Mouse (Mus musculus): ENCODE data around the gene Spg7. TPM values are rescaled to one million over a fixed set of nuclear protein-coding genes. Genes with fewer than 3 reads are reported as not detected.

Spg7 gene
- total RNA-seq (2012; rRNA removed) (28.9 and 32.0 TPM in 2 replicates), polyA plus RNA-seq (2012; ENCODE audit: insufficient read depth in 1 of 2, insufficient read length in 2 of 2, low read depth in 1 of 2, low replicate concordance in 2 of 2, missing spikeins in 1 of 2) (10 to 100 TPM in 1 of 2 experiments, not detected in 1; 36.0 TPM)

GRCm38 (mm10) chr8:123062721-123063120 lies at the start of gene Spg7:
Gene Spg7, plus strand, starts transcription at chr8:123062942.
- TF ChIP-seq NELFE (IDR thresholded peaks at IDR 0.05; ENCODE audit: low read depth, low read length), result no peak
- no peak for TF ChIP-seq BHLHE40 (IDR thresholded peaks at IDR 0.05; ENCODE audit: borderline replicate concordance, low read depth, low read length)
- no peak for TF ChIP-seq KAT2A (conservative IDR thresholded peaks at IDR 0.05; ENCODE audit: low read depth, low read length)
- no peak for TF ChIP-seq ZKSCAN1 (IDR thresholded peaks at IDR 0.05; ENCODE audit: low read depth, low read length)
- no peak for TF ChIP-seq JUND (IDR thresholded peaks at IDR 0.05; ENCODE audit: low read depth, low read length)
- TF ChIP-seq TAL1 (IDR thresholded peaks at IDR 0.05; ENCODE audit: low read length), result no peak
- no peak for TF ChIP-seq SIN3A (IDR thresholded peaks at IDR 0.05; ENCODE audit: low read length)
- TF ChIP-seq GABPA (IDR thresholded peaks at IDR 0.05; ENCODE audit: low read depth, low read length), result no peak
- TF ChIP-seq POLR2AphosphoS2 (IDR thresholded peaks at IDR 0.05; ENCODE audit: low read length), result no peak
- TF ChIP-seq UBTF (IDR thresholded peaks at IDR 0.05; ENCODE audit: borderline replicate concordance, insufficient read depth, low read depth, low read length), result no peak
- no peak for TF ChIP-seq MAZ (IDR thresholded peaks at IDR 0.05; ENCODE audit: low read depth, low read length)
- Histone ChIP-seq H3K79me2 (ENCODE audit: control insufficient read depth, insufficient read depth, low read length, poor library complexity) (peaks cover 30% of the 10 kb centered on the region), H3K9me3 (replicated peaks; ENCODE audit: insufficient read depth, low read length) (no peaks in the 10 kb centered on the region), H3K4me1 (ENCODE audit: control insufficient read depth in 1 of 2, insufficient read depth in 2 of 2, low read length in 2 of 2) (peaks cover 0 to 12% of the 10 kb centered on the region in 2 experiments; a peak in 3 of 4 replicates), H3K36me3 (ENCODE audit: control insufficient read depth in 1 of 2, insufficient read depth in 2 of 2, low read length in 2 of 2) (peaks cover 0 to 11% of the 10 kb centered on the region in 2 experiments; a peak in 2 of 4 replicates), H3K27me3 (ENCODE audit: control insufficient read depth in 1 of 2, insufficient read depth in 2 of 2, low read length in 2 of 2) (no peaks in the 10 kb centered on the region), H3K9ac (ENCODE audit: control insufficient read depth, low read depth, low read length, poor library complexity, severe bottlenecking) (no peak within 1 kb of the TSS), H3K27ac (ENCODE audit: control insufficient read depth, low read depth, low read length) (no peak within 1 kb of the TSS), H3K4me3 (ENCODE audit: control insufficient read depth in 1 of 2, insufficient read depth in 1 of 2, low read depth in 2 of 2, low read length in 2 of 2) (no peak within 1 kb of the TSS)
- no peak for DNase-seq (ENCODE audit: low read depth, low spot score)

DNA sequence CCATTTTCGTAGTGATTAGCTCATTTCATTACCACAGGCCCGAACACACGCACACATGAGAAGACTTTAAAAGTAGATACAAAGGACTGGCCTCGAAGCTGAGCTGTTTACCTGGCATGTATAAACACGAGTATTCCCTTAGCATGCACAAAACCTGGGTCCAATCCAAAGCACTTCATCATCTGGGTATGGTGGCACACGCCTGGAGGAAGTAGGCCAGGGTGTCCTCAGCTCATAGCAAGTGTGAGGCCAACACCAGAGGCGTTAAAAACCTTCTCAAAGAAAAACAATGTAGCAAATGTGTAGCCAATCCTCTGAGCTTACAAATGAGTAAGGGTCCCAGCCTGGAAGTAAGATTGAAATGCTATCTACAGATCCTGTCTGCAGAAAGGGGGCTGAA lies 48.3 kb upstream of the Spg7 start:
- Histone ChIP-seq H3K36me3 (ENCODE audit: control insufficient read depth in 1 of 2, insufficient read depth in 2 of 2, low read length in 2 of 2) (peaks cover 9 to 15% of the 10 kb centered on the region in 2 experiments; a peak in 3 of 4 replicates), H3K79me2 (ENCODE audit: control insufficient read depth, insufficient read depth, low read length, poor library complexity) (peaks cover 85% of the 10 kb centered on the region), H3K27ac (ENCODE audit: control insufficient read depth, low read depth, low read length) (no peak overlapping the region), H3K4me1 (ENCODE audit: control insufficient read depth in 1 of 2, insufficient read depth in 2 of 2, low read length in 2 of 2) (peaks cover 0 to 5% of the 10 kb centered on the region in 2 experiments; a peak in 1 of 4 replicates), H3K27me3 (ENCODE audit: control insufficient read depth in 1 of 2, insufficient read depth in 2 of 2, low read length in 2 of 2) (no peaks in the 10 kb centered on the region), H3K4me3 (ENCODE audit: control insufficient read depth in 1 of 2, insufficient read depth in 1 of 2, low read depth in 2 of 2, low read length in 2 of 2) (no peak overlapping the region), H3K9ac (ENCODE audit: control insufficient read depth, low read depth, low read length, poor library complexity, severe bottlenecking) (no peak overlapping the region), H3K9me3 (replicated peaks; ENCODE audit: insufficient read depth, low read length) (no peaks in the 10 kb centered on the region)
- DNase-seq (ENCODE audit: low read depth, low spot score), result no peak
- TF ChIP-seq GABPA (IDR thresholded peaks at IDR 0.05; ENCODE audit: low read depth, low read length) (no peak), ZC3H11A (IDR thresholded peaks at IDR 0.05; ENCODE audit: low read depth, low read length) (no peak), RAD21 (IDR thresholded peaks at IDR 0.05; ENCODE audit: low read depth, low read length) (no peak), MYC (IDR thresholded peaks at IDR 0.05; ENCODE audit: low read depth, low read length) (no peak), BHLHE40 (IDR thresholded peaks at IDR 0.05; ENCODE audit: borderline replicate concordance, low read depth, low read length) (no peak), RCOR1 (IDR thresholded peaks at IDR 0.05; ENCODE audit: low read depth, low read length) (no peak), ZMIZ1 (IDR thresholded peaks at IDR 0.05; ENCODE audit: low read depth, low read length) (no peak), POLR2AphosphoS5 (IDR thresholded peaks at IDR 0.05; ENCODE audit: borderline replicate concordance, low read depth, low read length) (no peak), ZKSCAN1 (IDR thresholded peaks at IDR 0.05; ENCODE audit: low read depth, low read length) (no peak), ELF1 (IDR thresholded peaks at IDR 0.05; ENCODE audit: low read depth, low read length) (no peak), ETS1 (IDR thresholded peaks at IDR 0.05; ENCODE audit: low read depth, low read length) (no peak), GATA1 (IDR thresholded peaks at IDR 0.05; ENCODE audit: low read depth, low read length) (no peak), NELFE (IDR thresholded peaks at IDR 0.05; ENCODE audit: low read depth, low read length) (no peak)

Measured in MEL (cell line).